Mouse (Mus musculus): Measurements from ENCODE around the gene Tanc2. TPM values are rescaled to one million over a fixed set of nuclear protein-coding genes. Genes with fewer than 3 reads are reported as not detected.

The Tanc2 gene
- polyA plus RNA-seq, 1 experiment, result 0.03 TPM

DNA sequence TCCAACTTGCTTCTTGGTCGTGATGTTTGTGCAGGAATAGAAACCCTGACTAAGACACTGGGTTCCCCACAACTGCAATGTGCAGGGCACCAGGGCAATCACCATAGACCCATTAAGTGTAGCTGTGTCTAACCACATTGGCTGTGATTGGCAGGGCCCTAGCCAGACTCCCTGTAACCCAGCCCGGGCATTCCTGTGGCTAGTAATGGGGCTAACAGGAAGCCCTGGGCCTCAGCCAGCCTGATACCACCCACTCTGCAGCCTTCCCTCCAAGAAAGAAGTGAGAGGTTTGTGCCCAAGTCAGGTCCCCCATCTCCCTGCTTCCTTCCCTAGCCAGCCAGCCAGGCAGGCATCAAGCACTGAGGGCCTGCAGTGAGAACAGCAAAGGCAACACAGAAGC is 358.5 kb downstream of the Tanc2 start:
- no peak for TF ChIP-seq TAL1 (IDR thresholded peaks at IDR 0.05; ENCODE audit: low read length)
- no peak for TF ChIP-seq GATA1 (IDR thresholded peaks at IDR 0.05; ENCODE audit: low read length)
- Histone ChIP-seq H3K4me1 (ENCODE audit: control insufficient read depth) (peaks cover 13% of the 10 kb centered on the region), H3K9me3 (ENCODE audit: control insufficient read depth, low read length) (no peaks in the 10 kb centered on the region), H3K27me3 (ENCODE audit: control insufficient read depth) (peaks cover 20% of the 10 kb centered on the region), H3K4me3 (replicated peaks) (no peak overlapping the region), H3K36me3 (ENCODE audit: control insufficient read depth) (no peaks in the 10 kb centered on the region)

DNA sequence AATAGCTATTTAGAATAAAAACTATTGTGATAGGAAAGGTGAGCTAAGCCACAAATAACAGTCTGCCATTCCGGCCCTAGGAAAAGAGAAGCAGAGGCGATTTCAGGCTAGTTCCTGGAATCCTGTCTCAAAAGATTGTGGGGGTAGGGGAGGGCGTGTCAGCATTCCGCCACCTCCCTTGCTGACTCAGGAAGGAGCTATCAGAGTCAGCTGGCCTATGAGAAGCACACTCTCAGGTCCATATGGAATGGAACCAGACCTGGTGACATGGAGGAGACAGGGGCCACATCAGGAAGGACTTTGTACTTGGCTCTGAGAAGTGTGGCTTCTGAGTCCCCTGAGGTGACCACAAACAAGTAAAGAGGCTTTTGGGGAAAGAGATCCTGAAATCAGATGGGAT is 360.7 kb downstream of the Tanc2 start:
- H3K36me3 ChIP-seq (ENCODE audit: control insufficient read depth), result no peaks in the 10 kb centered on the region
- H3K4me3 ChIP-seq (replicated peaks), result no peak overlapping the region
- H3K4me1 ChIP-seq (ENCODE audit: control insufficient read depth), result no peaks in the 10 kb centered on the region; the same call in 1 of the 2 replicates
- H3K9me3 ChIP-seq (ENCODE audit: control insufficient read depth, low read length), result no peaks in the 10 kb centered on the region
- no peaks in the 10 kb centered on the region; the same call in 1 of the 2 replicates for H3K27me3 ChIP-seq (ENCODE audit: control insufficient read depth)
- no peak for TF ChIP-seq TAL1 (IDR thresholded peaks at IDR 0.05; ENCODE audit: low read length)
- no peak for TF ChIP-seq GATA1 (IDR thresholded peaks at IDR 0.05; ENCODE audit: low read length)

DNA sequence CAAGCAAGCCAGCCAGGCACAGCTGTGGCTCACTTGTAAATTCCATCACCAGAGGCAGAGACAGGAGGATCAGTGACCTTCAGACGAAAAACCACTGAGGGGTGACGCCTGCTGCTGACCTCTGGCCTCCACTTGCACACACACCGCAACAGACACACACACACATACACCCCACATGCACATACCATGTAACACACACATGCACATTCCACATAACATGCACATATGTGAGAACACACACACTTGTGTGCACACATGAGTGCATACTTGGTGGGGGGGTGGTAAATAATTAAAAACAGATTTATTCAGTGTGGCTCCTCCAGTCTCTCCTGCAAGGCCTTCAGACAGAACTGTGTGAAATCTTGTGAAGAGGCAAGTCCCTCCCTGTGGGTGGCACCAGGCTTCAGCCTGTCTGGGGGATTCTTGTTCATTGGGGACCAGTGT is 361.8 kb downstream of the Tanc2 start:
- Histone ChIP-seq H3K4me3 (replicated peaks) (no peak overlapping the region), H3K4me1 (ENCODE audit: control insufficient read depth) (no peaks in the 10 kb centered on the region), H3K36me3 (ENCODE audit: control insufficient read depth) (no peaks in the 10 kb centered on the region), H3K9me3 (ENCODE audit: control insufficient read depth, low read length) (no peaks in the 10 kb centered on the region), H3K27me3 (ENCODE audit: control insufficient read depth) (no peaks in the 10 kb centered on the region; the same call in 1 of the 2 replicates)
- TF ChIP-seq TAL1 (IDR thresholded peaks at IDR 0.05; ENCODE audit: low read length) (no peak), GATA1 (IDR thresholded peaks at IDR 0.05; ENCODE audit: low read length) (no peak)

DNA sequence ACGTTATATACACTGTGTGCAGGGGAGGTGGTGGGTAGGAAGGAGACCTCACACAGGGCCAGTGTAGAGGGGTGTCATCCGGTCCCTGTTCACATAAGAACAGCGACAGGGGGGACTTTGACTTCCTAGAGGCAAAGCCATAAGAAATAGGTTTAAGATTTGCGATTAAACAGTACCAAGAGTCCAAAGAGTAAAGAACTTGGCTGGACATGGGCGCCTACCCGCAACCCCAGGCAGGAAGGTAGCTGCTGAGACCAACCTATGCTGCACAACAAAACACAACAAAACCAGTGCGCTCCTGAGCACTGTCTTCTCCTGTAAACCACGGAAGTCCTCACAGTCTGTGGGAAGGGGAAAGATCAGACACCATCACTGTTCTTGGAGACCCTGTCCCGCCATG is 362.3 kb downstream of the Tanc2 start:
- Histone ChIP-seq H3K9me3 (ENCODE audit: control insufficient read depth, low read length) (no peaks in the 10 kb centered on the region), H3K36me3 (ENCODE audit: control insufficient read depth) (no peaks in the 10 kb centered on the region), H3K27me3 (ENCODE audit: control insufficient read depth) (no peaks in the 10 kb centered on the region; the same call in 1 of the 2 replicates), H3K4me3 (replicated peaks) (no peak overlapping the region), H3K4me1 (ENCODE audit: control insufficient read depth) (no peaks in the 10 kb centered on the region)
- TF ChIP-seq GATA1 (IDR thresholded peaks at IDR 0.05; ENCODE audit: low read length) (no peak), TAL1 (IDR thresholded peaks at IDR 0.05; ENCODE audit: low read length) (no peak)

DNA sequence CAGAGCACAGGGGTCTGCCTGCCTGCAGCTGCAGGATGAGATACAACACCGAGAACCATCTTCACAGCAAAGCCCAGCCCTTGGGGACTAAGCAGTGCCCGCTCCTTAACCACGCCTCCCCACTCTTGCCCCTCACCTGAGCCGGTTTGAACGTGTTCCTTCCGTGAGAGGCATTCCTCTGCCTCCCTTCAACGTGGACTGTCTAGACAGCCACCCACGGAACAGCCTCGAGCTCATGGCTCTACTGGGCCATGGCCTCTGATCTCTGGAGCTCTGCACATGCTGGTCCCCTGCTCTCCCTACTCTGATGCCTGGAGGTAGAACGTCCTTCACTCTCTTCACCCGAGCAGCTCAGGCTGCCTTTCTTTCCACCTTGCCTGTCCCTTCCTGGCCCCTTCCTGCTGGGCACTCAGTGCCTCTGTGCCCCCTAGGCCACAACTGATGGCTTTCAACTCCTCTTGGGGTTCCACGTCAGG is 363.2 kb downstream of the Tanc2 start, which contains the start of gene Cyb561:
TSS of gene Cyb561 (minus strand) at position 426 of the 476 bp plus-strand sequence.
- Histone ChIP-seq H3K27me3 (ENCODE audit: control insufficient read depth) (no peaks in the 10 kb centered on the region; the same call in 1 of the 2 replicates), H3K4me3 (replicated peaks) (no peak within 1 kb of the TSS), H3K36me3 (ENCODE audit: control insufficient read depth) (no peaks in the 10 kb centered on the region), H3K9me3 (ENCODE audit: control insufficient read depth, low read length) (no peaks in the 10 kb centered on the region), H3K4me1 (ENCODE audit: control insufficient read depth) (no peaks in the 10 kb centered on the region)
- TF ChIP-seq GATA1 (IDR thresholded peaks at IDR 0.05; ENCODE audit: low read length) (no peak), TAL1 (IDR thresholded peaks at IDR 0.05; ENCODE audit: low read length) (no peak)

DNA sequence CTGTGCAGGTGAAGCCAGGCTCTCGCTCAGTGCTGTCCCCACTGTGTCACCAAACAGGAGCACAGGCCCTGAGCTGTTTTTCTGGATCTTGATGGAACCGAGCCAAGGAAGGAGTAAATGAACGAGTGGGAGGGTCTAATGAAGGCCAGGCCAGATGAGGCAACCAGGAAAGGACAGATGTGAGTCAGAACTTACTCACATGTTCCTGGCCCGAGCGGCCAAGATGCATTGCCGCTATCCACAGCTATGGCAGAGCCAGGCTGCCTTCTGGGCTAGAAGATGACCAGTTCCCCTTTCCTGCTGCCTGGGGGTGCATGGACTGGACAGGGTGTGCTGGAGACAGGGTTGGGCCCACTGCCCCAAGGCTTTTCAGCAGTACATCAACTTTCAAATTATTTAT is 363.6 kb downstream of the Tanc2 start:
- Histone ChIP-seq H3K4me1 (ENCODE audit: control insufficient read depth) (no peaks in the 10 kb centered on the region), H3K27me3 (ENCODE audit: control insufficient read depth) (no peaks in the 10 kb centered on the region; the same call in 1 of the 2 replicates)

DNA sequence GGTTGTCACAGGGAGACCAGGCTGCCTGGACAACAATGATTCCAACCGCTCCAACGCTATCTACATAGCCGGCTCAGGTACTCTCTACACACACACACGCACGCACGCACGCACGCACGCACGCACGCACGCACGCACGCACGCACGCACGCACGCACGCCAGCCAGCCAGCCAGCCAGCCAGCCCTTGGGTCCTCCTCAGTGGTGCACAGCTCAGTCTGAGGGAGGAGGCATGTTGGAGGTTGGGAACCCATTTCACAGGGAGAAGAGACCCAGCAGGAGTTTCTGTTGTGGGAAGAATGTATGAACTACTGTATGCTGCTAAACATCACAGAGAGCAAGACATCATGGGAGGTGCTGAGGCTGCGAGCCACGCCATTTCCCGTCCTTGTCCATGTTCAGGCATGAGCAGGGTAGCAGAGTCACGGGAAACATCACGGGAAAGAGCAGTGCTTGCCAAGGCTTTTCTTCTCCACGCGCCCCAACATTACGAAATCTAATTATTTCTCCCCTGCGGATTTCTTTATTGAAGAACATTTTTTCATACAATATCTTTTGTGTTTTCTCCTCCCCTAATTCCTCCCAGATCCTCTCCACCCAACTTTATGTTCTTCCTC is 366.1 kb downstream of the Tanc2 start:
- TF ChIP-seq TAL1 (IDR thresholded peaks at IDR 0.05; ENCODE audit: low read length) (no peak), GATA1 (IDR thresholded peaks at IDR 0.05; ENCODE audit: low read length) (no peak)
- H3K27me3 ChIP-seq (ENCODE audit: control insufficient read depth), result peaks cover 3% of the 10 kb centered on the region
- H3K36me3 ChIP-seq (ENCODE audit: control insufficient read depth), result no peaks in the 10 kb centered on the region

More for the DNA sequence above, 363.6 kb downstream of the Tanc2 start:
- Histone ChIP-seq H3K36me3 (ENCODE audit: control insufficient read depth) (no peaks in the 10 kb centered on the region), H3K4me3 (replicated peaks) (no peak overlapping the region), H3K9me3 (ENCODE audit: control insufficient read depth, low read length) (no peaks in the 10 kb centered on the region)
- TF ChIP-seq GATA1 (IDR thresholded peaks at IDR 0.05; ENCODE audit: low read length), result no peak
- no peak for TF ChIP-seq TAL1 (IDR thresholded peaks at IDR 0.05; ENCODE audit: low read length)

DNA sequence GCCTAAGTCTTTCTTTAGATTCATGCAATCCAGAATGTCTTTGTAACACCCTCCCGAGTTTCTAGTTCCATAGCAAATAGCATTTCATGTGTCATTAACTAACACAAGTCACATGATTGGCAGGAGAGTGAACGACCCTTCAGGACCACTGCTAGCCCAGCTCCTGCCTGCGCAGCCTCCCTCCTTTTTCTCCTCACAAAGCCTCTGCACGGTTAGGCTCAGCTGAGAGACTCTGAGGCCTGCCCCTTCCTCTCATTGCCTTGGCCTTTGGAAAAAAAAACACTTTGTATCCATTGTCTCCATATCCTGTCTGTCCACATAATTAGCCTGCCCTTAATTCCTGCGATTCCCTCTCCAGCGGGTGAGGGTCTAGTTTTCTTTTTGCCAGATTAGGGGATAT is 367.7 kb downstream of the Tanc2 start:
- Histone ChIP-seq H3K27me3 (ENCODE audit: control insufficient read depth) (peaks cover 3% of the 10 kb centered on the region), H3K4me3 (replicated peaks) (no peak overlapping the region), H3K4me1 (ENCODE audit: control insufficient read depth) (no peaks in the 10 kb centered on the region; the same call in 1 of the 2 replicates), H3K9me3 (ENCODE audit: control insufficient read depth, low read length) (no peaks in the 10 kb centered on the region), H3K36me3 (ENCODE audit: control insufficient read depth) (no peaks in the 10 kb centered on the region)
- TF ChIP-seq TAL1 (IDR thresholded peaks at IDR 0.05; ENCODE audit: low read length) (no peak), GATA1 (IDR thresholded peaks at IDR 0.05; ENCODE audit: low read length) (no peak)

More for the DNA sequence above, 366.1 kb downstream of the Tanc2 start:
- Histone ChIP-seq H3K4me1 (ENCODE audit: control insufficient read depth) (no peaks in the 10 kb centered on the region; the same call in 1 of the 2 replicates), H3K9me3 (ENCODE audit: control insufficient read depth, low read length) (no peaks in the 10 kb centered on the region), H3K4me3 (replicated peaks) (no peak overlapping the region)

DNA sequence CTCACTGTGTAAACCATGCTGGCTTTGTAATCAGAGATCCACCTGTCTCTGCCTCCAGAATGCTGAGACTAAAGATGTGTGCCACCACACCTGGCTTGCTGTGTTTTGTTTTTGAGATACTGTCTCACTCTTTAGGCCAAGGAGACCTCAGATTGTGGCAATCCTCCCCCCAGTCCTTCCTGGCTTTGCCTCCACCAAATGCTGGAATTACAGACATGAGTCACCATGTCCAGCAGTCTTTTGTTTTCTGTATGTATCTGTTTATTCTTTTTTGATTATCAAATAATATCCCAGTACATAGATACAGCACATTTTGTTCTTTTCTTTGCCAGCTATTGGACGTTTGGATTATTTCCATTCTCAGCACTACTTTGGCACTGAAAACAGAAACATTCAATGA is 368.8 kb downstream of the Tanc2 start:
- no peaks in the 10 kb centered on the region; the same call in 1 of the 2 replicates for H3K4me1 ChIP-seq (ENCODE audit: control insufficient read depth)
- H3K36me3 ChIP-seq (ENCODE audit: control insufficient read depth), result no peaks in the 10 kb centered on the region
- H3K9me3 ChIP-seq (ENCODE audit: control insufficient read depth, low read length), result no peaks in the 10 kb centered on the region
- peaks cover 3% of the 10 kb centered on the region for H3K27me3 ChIP-seq (ENCODE audit: control insufficient read depth)
- H3K4me3 ChIP-seq (replicated peaks), result no peak overlapping the region
- TF ChIP-seq GATA1 (IDR thresholded peaks at IDR 0.05; ENCODE audit: low read length) (no peak), TAL1 (IDR thresholded peaks at IDR 0.05; ENCODE audit: low read length) (no peak)

All from erythroblast, embryonic 14.5 days (primary cell).